ENCODE assay signal across 8 mouse cellular contexts in genomic region chr14:14703346-14703871, GRCm38 (mm10). TPM values are rescaled to one million over a fixed set of nuclear protein-coding genes. Genes with fewer than 3 reads are reported as not detected.
DNase-seq lines count a peak whose midpoint lies in the region; ATAC-seq and TF ChIP-seq lines count a peak whose summit lies in the region.

No protein-coding gene starts in this region.

- under 1% methylated on average over 60 of the region's 60 CpGs for WGBS in embryonic facial prominence, embryonic 10.5 days
- WGBS in heart, embryonic 12.5 days = under 1% methylated on average over 52 of the region's 60 CpGs
- WGBS in kidney, embryonic 15.5 days = under 1% methylated on average over 46 of the region's 60 CpGs
- under 1% methylated on average over 58 of the region's 60 CpGs for WGBS in liver, embryonic 13.5 days (ENCODE audit: insufficient replicate concordance)

- H3K79me3 ChIP-seq in C2C12 (ENCODE audit: low read depth) = peaks cover 43% of the 10 kb centered on the region

- H3K4me1 ChIP-seq in embryonic facial prominence, embryonic 10.5 days = peaks cover 26% of the 10 kb centered on the region
- H3K4me1 ChIP-seq in heart, embryonic 12.5 days (replicated peaks) = peaks cover 7% of the 10 kb centered on the region
- H3K4me1 ChIP-seq in kidney, embryonic 15.5 days = peaks cover 13% of the 10 kb centered on the region
- peaks cover 26% of the 10 kb centered on the region for H3K4me1 ChIP-seq in liver, embryonic 13.5 days (replicated peaks)

- H3K4me2 ChIP-seq in heart, embryonic 12.5 days = peak overlapping the region; percentile 80
- H3K4me2 ChIP-seq in kidney, embryonic 15.5 days = peak overlapping the region; percentile 57
- H3K4me2 ChIP-seq in liver, embryonic 13.5 days = peak overlapping the region; percentile 95
- H3K4me2 ChIP-seq in myocyte (ENCODE audit: low read depth) = peak overlapping the region; percentile 64

- no peak for TF ChIP-seq POLR2A in myocyte (IDR thresholded peaks at IDR 0.05; ENCODE audit: insufficient read length, low read depth)

- H3K9ac ChIP-seq in heart, embryonic 12.5 days = peak overlapping the region; percentile 94
- H3K9ac ChIP-seq in kidney, embryonic 15.5 days = peak overlapping the region; percentile 87
- peak overlapping the region; percentile 90 for H3K9ac ChIP-seq in liver, embryonic 13.5 days

- ATAC-seq in heart, embryonic 12.5 days (ENCODE audit: insufficient number of reproducible peaks, low FRiP score) = peak; percentile 69
- peak; percentile 63 for ATAC-seq in kidney, embryonic 15.5 days (replicated peaks; ENCODE audit: low FRiP score)
- peak; percentile 47 for ATAC-seq in liver, embryonic 13.5 days (ENCODE audit: low read depth)

- H3K4me3 ChIP-seq in C2C12 (ENCODE audit: insufficient read depth, poor library complexity, severe bottlenecking) (peak overlapping the region; percentile 71), myocyte (peak overlapping the region; percentile 61)
- peak overlapping the region; percentile 89 for H3K4me3 ChIP-seq in embryonic facial prominence, embryonic 10.5 days
- peak overlapping the region; percentile 96 for H3K4me3 ChIP-seq in heart, embryonic 12.5 days
- peak overlapping the region; percentile 90 for H3K4me3 ChIP-seq in kidney, embryonic 15.5 days (replicated peaks)
- peak overlapping the region; percentile 76 for H3K4me3 ChIP-seq in liver, embryonic 13.5 days (replicated peaks)

- peak overlapping the region; percentile 99 for H3K27ac ChIP-seq in embryonic facial prominence, embryonic 10.5 days (replicated peaks)
- H3K27ac ChIP-seq in heart, embryonic 12.5 days (ENCODE audit: poor library complexity, severe bottlenecking) = peak overlapping the region; percentile 97
- peak overlapping the region; percentile 96 for H3K27ac ChIP-seq in kidney, embryonic 15.5 days
- peak overlapping the region; percentile 77 for H3K27ac ChIP-seq in liver, embryonic 13.5 days

- no peaks in the 10 kb centered on the region for H3K9me3 ChIP-seq in embryonic facial prominence, embryonic 10.5 days
- H3K9me3 ChIP-seq in heart, embryonic 12.5 days (replicated peaks) = no peaks in the 10 kb centered on the region
- no peaks in the 10 kb centered on the region for H3K9me3 ChIP-seq in kidney, embryonic 15.5 days (replicated peaks)
- no peaks in the 10 kb centered on the region for H3K9me3 ChIP-seq in liver, embryonic 13.5 days (replicated peaks)

- H3ac ChIP-seq in C2C12 (ENCODE audit: control insufficient read depth, insufficient read length, low read depth) = peak overlapping the region; percentile 89
- peak overlapping the region; percentile 85 for H3ac ChIP-seq in myocyte (ENCODE audit: control insufficient read depth, insufficient read length)

- H3K36me3 ChIP-seq in C2C12 (ENCODE audit: control insufficient read depth, insufficient read depth) = peaks cover 10% of the 10 kb centered on the region
- H3K36me3 ChIP-seq in embryonic facial prominence, embryonic 10.5 days (replicated peaks) = peaks cover 19% of the 10 kb centered on the region
- H3K36me3 ChIP-seq in heart, embryonic 12.5 days = peaks cover 2% of the 10 kb centered on the region; the same call in 1 of the 2 replicates
- H3K36me3 ChIP-seq in kidney, embryonic 15.5 days = peaks cover 3% of the 10 kb centered on the region; the same call in 1 of the 2 replicates
- no peaks in the 10 kb centered on the region for H3K36me3 ChIP-seq in liver, embryonic 13.5 days
- no peaks in the 10 kb centered on the region for H3K36me3 ChIP-seq in myocyte (ENCODE audit: control insufficient read depth, insufficient read depth)

- peak; percentile 67 for DNase-seq in ZHBTc4 (ENCODE audit: low read depth, low spot score)
- DNase-seq in embryonic facial prominence, embryonic 10.5 days (ENCODE audit: low spot score) = peak; percentile 78
- DNase-seq in liver, embryonic 13.5 days = peak; percentile 38
- DNase-seq in urinary bladder, postnatal 14 days (ENCODE audit: low spot score) = peak; percentile 56

- H3K79me2 ChIP-seq in C2C12 (ENCODE audit: control insufficient read depth, insufficient read depth) = peaks cover 55% of the 10 kb centered on the region
- peaks cover 47% of the 10 kb centered on the region for H3K79me2 ChIP-seq in myocyte (ENCODE audit: control insufficient read depth, insufficient read depth)

- TF ChIP-seq CTCF in C2C12 (IDR thresholded peaks at IDR 0.05; ENCODE audit: control insufficient read depth, insufficient read depth, insufficient read length) = no peak

- H3K27me3 ChIP-seq in C2C12 (ENCODE audit: control insufficient read depth, insufficient read depth, insufficient read length) (no peaks in the 10 kb centered on the region), myocyte (ENCODE audit: control insufficient read depth, insufficient read depth, insufficient read length) (no peaks in the 10 kb centered on the region)
- H3K27me3 ChIP-seq in embryonic facial prominence, embryonic 10.5 days (replicated peaks; ENCODE audit: low read depth, poor library complexity, severe bottlenecking) = no peaks in the 10 kb centered on the region
- H3K27me3 ChIP-seq in heart, embryonic 12.5 days (replicated peaks) = no peaks in the 10 kb centered on the region
- H3K27me3 ChIP-seq in kidney, embryonic 15.5 days = no peaks in the 10 kb centered on the region
- no peaks in the 10 kb centered on the region for H3K27me3 ChIP-seq in liver, embryonic 13.5 days

TF ChIP-seq in C2C12, 6 proteins besides CTCF, POLR2A, EP300 and RAD21:
- no peak for TF ChIP-seq MAX (IDR thresholded peaks at IDR 0.05)
- TF ChIP-seq USF1 (IDR thresholded peaks at IDR 0.05; ENCODE audit: low read depth) = no peak
- no peak for TF ChIP-seq CEBPB (IDR thresholded peaks at IDR 0.05; ENCODE audit: low read depth)
- no peak for TF ChIP-seq MYOG (IDR thresholded peaks at IDR 0.05; ENCODE audit: control insufficient read depth, extremely low read depth, insufficient read length)
- no peak for TF ChIP-seq FOSL1 (IDR thresholded peaks at IDR 0.05; ENCODE audit: insufficient read depth, low read length, poor library complexity, severe bottlenecking)
- TF ChIP-seq MYOD1 (IDR thresholded peaks at IDR 0.05; ENCODE audit: control insufficient read depth, insufficient read length, low read depth) = no peak

TF ChIP-seq in myocyte, 11 proteins besides CTCF, POLR2A, EP300 and RAD21:
- TF ChIP-seq MAX (IDR thresholded peaks at IDR 0.05; ENCODE audit: low read depth) = no peak
- no peak for TF ChIP-seq TCF12 (IDR thresholded peaks at IDR 0.05; ENCODE audit: insufficient read depth, poor library complexity, severe bottlenecking)
- TF ChIP-seq SRF (IDR thresholded peaks at IDR 0.05; ENCODE audit: control insufficient read depth, insufficient read length, low read depth) = no peak
- TF ChIP-seq USF1 (IDR thresholded peaks at IDR 0.05; ENCODE audit: low read depth) = no peak

RNA-seq across cellular contexts. Expression of gene Slc4a7, which starts 1.3 kb away (rescaled TPM):
- polyA plus RNA-seq in C2C12 (2012; fragmentation: generic; extraction: Trizol) (6.0 TPM), myocyte (2012; fragmentation: generic; extraction: Trizol) (15.6 TPM)
- polyA plus RNA-seq in embryonic facial prominence, embryonic 10.5 days (2016; fragmentation: Nextera tagmentation; extraction: Ambion mirVana) = 33.4 and 36.3 TPM in 2 replicates
- 18.3 and 18.6 TPM in 2 replicates for polyA plus RNA-seq in heart, embryonic 12.5 days (2016; fragmentation: Nextera tagmentation; extraction: Ambion mirVana)
- polyA plus RNA-seq in kidney, embryonic 15.5 days (2015; fragmentation: Nextera tagmentation; extraction: Ambion mirVana) = 17.8 and 18.2 TPM in 2 replicates
- polyA plus RNA-seq in liver, embryonic 13.5 days (2015; fragmentation: Nextera tagmentation; extraction: Ambion mirVana) = 4.2 and 4.6 TPM in 2 replicates

Comparison
In these comparisons a context has a peak if more than half of its experiments do, and no peak if none do; other contexts are left out.
1. Peak in every context shown above with its lines: DNase-seq, ATAC-seq, H3K4me3 ChIP-seq and H3K27ac ChIP-seq.